Mouse (Mus musculus) B cell, adult 67 days (primary cell): Measurements from ENCODE around the gene Rpp21. TPM values are rescaled to one million over a fixed set of nuclear protein-coding genes. Genes with fewer than 3 reads are reported as not detected.

Experiments
- total RNA-seq, 2 experiments: library from RNA; stranded (reverse); gene quantifications; 4 replicates each; pipeline ENCODE4 v1.2.4; 2023

Gene Rpp21
- 10 to 100 TPM; 61.6 to 61.8 TPM for total RNA-seq

GRCm38 (mm10) chr17:36257969-36258368 is at the start of gene Rpp21:
Gene Rpp21, minus strand, starts transcription at chr17:36258069.

GRCm38 (mm10) chr17:36286390-36286789 is 28.5 kb upstream of the Rpp21 start, which contains the start of gene H2-M10.2:
Gene H2-M10.2, minus strand, starts transcription at chr17:36286490.

GRCm38 (mm10) chr17:36271586-36272256 is 13.9 kb upstream of the Rpp21 start, which contains the start of gene Trim39:
Gene Trim39, minus strand, starts transcription at chr17:36272247.

Other genes with a start within 250 kb of the Rpp21 start
- 10 to 100 TPM; 51.7 to 61.2 TPM for gene H2-T24, start 237.5 kb downstream of the Rpp21 start, total RNA-seq
- 100 to 1,000 TPM; 329 to 359 TPM for gene H2-T23, start 225.2 kb downstream of the Rpp21 start, total RNA-seq
- gene H2-T22, start 215.3 kb downstream of the Rpp21 start, total RNA-seq: 10 to 100 TPM; 85.3 to 96.3 TPM
- under 1 TPM; 0.47 to 0.78 TPM for gene Gm6034, start 215.1 kb downstream of the Rpp21 start, total RNA-seq
- 10 to 100 TPM; 60.8 to 61.3 TPM for gene Gm11127, start 199.7 kb downstream of the Rpp21 start, total RNA-seq
- 1 to 10 TPM; 1.2 to 1.9 TPM for gene Gm19684, start 136.4 kb downstream of the Rpp21 start, total RNA-seq
- gene Gm7030, start 128.6 kb downstream of the Rpp21 start, total RNA-seq: 10 to 100 TPM; 11.2 to 17.6 TPM
- under 1 TPM in 1 of 2 experiments, not detected in 1; 0.93 TPM for gene Gm8909, start 89.5 kb downstream of the Rpp21 start, total RNA-seq
- gene H2-T3, start 67.8 kb downstream of the Rpp21 start, total RNA-seq: 1 to 10 TPM in 1 of 2 experiments, not detected in 1; 1.1 TPM
- 10 to 100 TPM; 79.8 to 81.2 TPM for gene Trim39, start 14.2 kb upstream of the Rpp21 start, total RNA-seq
- not detected for gene H2-M10.2, start 28.4 kb upstream of the Rpp21 start, total RNA-seq
- not detected for gene H2-M10.1, start 68.1 kb upstream of the Rpp21 start, total RNA-seq
- not detected for gene H2-M10.3, start 110.3 kb upstream of the Rpp21 start, total RNA-seq
- not detected for gene H2-M10.4, start 204.3 kb upstream of the Rpp21 start, total RNA-seq